Mouse (Mus musculus) CD4-positive helper T cell, adult 2 months (primary cell): ENCODE measurements around the gene Chchd6.

Experiments
- DNase-seq: peaks from one replicate; pipeline ENCODE4 v3.0.0-alpha.2; 2012; ENCODE audit warnings: low read depth, missing footprints, low spot score

Gene Chchd6

DNA sequence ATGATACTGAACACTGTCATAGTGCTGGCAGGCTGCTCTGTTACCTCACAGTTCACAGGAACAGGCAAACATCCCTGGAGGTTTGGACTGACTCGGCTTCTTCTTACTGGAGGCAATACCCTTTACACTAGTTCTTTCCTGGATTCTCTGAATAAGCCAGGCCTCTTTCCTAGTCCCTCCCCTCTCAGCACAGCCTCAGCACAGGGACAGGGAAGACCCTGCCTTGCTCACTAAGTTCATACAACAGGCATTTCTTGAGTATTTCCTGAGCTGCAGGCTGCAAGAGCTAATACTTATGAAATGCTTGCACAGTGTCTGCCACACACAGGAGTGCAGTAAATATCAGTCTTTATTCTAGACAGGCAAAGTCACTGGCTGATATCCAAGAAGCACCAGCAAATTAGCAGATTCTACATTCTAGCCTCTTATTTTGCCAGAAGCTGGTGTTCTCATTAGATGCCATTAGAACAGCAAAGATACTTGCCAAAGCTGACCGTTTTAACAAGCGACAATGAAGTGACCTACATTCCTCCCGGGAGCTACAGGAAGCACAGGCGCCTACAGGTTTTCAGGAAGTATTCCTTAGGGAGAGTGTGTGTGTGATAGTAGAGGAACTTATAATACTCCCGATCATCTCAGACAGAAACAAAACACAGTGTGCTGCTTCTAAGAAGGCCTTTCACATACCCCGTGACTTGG lies 142.3 kb downstream of the Chchd6 start:
- DNase-seq = no peak

DNA sequence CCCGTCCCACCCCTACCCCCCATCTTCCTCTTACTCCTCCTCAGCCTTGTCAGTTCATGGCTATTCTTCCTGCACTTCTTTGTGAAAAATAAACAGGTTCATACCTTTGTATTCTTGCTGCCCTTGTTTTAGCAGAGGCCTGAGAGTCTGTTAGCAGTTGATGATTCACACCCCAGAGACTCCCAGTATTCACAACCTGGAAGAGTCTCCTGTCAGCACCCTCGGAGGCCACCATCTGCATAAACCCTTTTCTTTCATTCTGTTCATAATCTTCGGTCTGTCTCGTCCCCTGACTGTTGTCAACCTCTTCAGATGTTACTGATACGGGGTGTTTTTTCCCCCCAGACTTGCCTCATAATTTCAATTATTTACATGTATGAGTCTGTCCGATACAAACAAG lies 143.1 kb downstream of the Chchd6 start:
- no peak for DNase-seq

DNA sequence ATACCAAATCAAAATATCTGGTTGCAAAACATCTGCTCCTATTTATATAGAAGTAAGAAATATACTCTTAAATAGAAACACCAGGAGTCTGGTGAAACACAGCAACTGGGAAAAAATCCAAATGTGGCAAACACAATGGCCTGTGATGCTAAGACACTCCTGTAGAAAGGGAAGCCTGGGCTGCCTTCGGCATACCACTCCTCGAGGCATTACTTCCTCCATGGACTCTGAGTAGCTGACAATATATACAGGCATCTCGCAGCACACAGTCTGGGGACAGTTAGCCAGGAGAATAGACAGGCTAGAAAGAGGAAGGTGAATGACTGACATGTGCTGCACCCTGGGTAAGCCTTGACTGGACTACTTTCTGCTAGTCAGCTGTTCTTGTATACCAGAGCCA lies 146.7 kb downstream of the Chchd6 start:
- no peak for DNase-seq

DNA sequence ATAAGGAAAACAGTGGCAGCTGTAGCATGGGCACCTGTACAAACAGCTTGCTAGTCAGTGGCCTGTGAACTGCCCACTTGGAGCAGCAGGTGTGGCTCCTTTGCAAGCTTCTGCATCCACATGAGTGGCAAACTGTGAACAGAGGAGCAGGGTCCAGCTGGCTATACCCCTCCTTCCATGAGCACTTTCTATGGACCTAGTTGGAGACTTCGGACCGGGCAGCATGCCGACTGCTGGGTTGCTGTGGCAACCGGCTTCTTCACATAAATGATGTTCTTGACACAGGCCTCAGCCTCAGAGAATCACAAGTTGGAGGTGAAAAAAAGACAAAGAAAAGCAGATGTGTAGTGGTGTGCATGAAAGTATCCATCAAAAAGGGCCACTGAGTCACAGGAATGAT lies 154.8 kb downstream of the Chchd6 start:
- no peak for DNase-seq

DNA sequence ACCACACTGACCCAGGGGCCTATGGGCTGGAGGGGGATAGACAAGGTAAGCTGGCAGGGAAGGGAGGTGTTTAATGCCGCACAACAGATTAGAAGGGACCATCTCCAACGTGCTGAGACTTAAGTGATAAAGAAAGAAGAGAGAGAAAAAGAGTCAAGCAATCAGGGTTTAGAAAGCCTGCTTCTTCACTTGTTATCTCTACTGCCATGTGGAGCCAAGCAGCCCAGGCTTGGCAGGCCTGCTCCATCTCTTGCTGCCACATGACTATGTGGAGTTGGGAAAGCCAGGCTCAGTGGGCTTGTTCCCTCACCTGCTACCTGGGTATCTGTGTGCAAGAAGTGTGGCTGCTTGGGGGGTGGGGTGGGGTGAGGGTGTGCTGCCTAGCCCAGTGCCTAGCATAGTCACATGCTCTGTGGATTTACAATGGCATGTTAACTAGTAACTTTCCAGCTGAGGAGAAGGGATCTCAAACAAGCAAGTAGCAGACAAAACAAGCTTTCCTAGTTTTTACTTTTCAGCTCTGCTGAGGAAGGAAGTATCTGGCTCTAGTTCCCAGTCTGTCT lies 163.5 kb downstream of the Chchd6 start:
- no peak for DNase-seq

DNA sequence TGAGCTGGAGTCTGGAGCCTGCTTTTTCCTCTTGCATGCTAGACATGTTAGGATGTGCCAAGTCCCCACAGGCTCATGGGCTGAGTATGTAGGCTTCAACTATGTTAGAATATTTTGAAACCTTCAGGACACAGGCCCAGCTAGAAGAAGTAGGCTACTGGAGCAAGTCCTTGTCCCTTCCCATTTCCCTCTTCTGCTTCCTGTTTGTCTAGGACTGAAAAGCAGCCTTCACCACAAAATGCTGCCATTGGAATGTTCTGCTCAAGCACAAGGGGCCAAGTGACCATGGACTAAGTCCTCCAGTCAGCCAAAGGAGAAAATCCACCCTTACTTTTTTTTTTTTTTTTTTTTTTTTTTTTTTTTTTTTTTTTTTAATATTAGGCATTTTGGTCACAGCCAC lies 164.7 kb downstream of the Chchd6 start:
- DNase-seq = no peak

DNA sequence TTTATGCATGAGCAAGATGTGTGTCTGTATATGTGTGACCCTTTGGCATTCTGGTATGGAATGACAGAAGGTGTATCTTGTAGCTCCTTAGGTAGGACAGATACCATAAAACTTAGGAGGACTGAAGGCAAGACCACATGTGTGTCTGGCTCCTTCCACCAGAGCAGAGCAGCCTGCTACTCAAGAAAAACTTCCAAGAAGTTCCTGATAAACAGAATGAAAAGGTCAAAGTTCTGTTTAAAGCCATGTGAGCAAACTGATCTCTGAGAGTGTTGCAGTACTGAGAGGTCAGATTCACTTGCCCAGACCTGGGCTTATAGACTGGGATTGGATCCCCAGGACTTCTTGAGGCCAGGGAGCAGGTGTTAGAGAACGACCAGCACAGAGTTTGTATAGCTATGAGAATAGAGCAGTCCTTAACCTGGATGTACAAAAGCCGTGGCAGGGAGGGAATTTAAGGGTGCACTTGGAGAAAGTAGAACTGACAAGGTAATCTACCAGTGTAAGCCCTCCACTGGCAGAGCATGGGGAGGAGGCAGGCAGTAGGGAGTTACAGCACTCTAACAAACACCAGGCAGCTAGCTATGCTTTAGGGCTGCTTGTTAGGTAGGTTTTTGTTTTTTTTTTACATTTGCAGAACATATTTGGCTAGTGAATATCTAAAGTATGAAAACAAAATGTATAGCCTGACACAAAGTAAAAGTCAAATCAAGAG lies 166.6 kb downstream of the Chchd6 start:
- DNase-seq = no peak

DNA sequence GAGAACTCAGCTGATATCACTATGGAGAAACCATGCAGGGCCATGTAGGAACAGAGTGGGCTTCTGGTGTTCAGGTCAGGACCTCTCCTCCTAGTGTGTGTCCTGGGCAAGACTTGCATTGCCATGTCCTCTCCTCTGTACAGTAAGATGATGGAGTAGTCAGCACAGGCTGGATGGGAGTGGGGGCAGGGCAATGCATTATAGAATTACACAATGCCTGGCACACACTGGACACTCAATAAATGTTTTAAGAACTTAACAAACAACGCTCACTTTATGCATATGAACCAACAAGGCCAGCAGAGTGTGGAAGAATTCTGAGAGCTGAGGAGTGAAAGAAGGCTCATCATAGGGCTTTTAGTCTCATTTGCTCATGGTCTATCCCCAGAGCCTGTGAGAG lies 171.0 kb downstream of the Chchd6 start:
- no peak for DNase-seq

DNA sequence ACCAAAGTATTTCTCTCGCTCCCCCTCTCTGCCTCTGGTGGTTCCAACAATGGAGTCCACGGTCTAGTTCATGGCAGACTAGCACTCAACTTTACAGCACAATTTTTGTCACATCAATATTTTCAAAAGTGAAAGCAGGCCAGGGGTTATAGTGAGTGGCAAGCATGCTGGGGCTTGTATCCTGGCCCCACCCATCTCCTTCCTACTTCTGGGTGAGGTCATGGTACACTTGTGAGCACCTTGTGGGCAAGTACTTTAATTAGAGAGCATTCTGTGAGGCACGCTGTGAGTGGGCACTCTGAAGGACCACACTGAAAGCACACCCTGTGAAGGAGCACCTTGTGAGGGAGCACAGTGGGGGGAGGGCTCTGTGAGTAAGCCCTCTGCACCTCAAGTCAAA lies 172.8 kb downstream of the Chchd6 start:
- peak; percentile 25 for DNase-seq

DNA sequence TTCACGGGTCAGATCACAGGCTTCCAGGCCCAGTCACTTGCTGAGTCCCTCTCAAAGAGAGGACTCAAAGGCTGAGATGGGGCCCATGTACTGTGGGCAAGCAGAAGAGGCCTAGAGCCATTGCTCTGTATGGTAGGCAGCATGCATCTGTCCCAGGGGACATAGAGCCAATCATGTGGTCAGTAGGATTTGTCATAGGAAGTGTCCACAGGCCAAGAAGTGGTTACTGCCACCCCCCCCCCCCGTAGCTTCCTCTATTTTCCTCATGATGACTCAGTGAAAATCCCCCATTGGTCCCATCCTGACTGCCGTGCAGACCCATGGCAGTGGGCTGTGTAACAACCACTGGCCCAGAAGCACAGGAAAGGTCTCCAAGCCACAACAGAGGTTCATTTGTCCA lies 173.5 kb downstream of the Chchd6 start:
- DNase-seq = no peak

DNA sequence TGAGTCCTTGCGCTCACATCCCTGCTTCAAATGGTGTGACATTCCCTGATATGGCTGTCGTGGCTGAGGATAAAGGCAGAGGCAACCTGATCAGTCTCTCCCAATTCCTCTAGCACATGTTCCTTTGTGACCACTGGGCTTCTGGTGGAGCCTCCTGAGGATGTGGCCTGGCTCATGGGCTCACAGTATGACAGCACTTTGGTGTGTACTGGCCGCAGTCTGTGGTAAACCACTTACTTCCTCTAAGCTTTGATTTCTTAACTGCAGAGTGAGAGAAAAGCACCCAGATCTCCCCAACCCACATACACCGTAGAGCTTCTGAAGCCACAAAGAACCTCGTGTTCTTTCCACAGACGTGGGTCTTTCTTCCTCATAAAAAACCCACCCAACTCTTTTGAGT lies 173.9 kb downstream of the Chchd6 start:
- peak; percentile 68 for DNase-seq

DNA sequence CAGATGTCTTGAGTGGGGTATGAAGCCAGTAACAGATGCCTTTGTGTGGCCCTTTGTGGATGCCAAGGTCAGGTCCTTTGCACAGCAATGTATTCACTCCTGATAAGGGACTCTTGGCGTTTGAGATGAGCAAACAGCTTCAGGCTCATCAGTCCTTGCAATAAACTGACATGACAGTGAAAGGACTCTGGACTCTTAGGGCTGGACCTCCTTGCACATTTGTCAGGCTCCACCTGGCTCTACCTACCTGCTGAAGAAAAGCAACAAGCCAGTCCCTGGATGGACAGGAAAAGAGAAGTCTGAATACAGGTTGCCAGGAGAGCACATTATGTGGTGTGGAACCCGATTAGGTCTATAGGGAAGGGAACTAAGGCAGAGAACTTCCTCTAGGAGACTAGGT lies 174.7 kb downstream of the Chchd6 start:
- DNase-seq = no peak

DNA sequence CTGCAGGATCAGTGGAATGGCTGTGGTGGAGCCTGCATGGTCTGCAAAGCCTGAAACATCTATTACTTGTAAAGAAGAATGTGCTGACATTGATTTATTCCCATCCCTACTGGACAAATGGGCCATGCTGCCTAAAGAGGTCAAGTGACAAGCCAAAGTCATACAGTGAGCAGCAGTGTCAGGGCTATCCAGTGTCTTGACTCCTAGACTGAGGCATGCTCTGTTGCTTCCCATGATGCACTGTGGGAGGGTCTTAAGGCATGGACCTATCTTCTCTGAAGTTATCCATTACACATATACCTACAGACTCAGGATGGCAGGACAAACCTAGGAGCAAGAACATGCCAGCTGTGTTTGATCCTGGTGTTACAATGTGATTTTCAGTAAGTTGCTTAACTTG lies 175.3 kb downstream of the Chchd6 start:
- DNase-seq = no peak

DNA sequence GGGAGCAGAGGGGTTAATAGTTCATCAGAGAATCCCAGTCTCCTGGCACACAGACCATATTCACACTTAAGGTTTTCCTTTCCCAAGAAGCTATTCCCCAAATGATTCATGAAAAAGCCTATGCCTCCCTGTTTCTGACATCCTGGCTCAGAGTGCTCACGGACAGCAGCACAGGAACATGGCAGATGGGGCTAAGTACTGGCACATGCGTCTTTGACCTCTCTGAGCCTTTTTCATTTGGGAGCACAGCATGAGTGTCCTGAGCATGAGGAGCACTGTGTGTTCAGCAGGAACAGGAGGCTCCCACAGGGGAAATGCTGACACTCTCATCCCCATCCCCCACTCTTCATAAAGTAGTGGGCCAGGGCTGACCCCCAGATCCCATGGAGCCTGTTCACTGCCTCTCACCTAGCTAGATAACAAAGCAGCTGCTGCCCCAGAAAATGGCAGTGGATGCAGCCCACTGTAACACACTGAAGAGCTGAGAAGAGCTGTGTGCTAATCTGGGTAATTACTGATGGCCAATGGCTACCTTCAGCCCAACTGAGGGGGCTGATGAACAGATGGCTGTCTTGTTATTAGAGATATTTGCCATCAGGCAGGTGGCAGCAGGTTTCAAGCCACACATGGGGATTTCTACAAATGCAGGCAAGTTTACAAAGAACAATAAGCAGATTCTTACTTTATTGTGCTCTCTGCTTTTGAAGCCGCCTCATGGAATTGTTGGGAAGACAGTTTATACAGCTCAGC lies 176.2 kb downstream of the Chchd6 start:
- DNase-seq = no peak

DNA sequence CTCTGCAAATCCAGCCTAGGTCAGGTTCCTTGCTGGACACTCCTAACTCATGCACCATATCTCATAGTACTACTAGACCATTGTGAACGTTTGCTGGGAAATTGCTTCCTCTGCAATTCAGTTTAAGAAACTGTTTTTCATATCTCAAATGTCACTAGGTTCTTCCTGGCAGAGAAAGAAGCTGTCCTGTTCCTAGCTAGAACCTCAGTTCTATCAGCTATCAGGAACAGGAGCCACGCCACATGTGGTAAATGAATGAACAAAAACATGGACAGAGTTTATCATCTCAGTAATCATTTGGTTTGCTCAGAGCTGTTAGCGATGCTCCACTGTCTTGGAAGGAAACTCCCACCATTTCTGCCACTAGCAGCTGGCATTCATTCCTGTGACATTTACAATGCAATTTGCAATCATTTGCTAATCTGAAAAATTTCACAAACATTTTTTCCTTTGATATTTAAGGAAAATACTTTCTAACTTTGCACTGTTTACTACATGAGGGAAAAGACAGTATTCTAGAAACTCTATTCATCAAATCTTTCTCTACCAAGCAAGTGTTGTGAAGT lies 179.3 kb downstream of the Chchd6 start:
- no peak for DNase-seq

DNA sequence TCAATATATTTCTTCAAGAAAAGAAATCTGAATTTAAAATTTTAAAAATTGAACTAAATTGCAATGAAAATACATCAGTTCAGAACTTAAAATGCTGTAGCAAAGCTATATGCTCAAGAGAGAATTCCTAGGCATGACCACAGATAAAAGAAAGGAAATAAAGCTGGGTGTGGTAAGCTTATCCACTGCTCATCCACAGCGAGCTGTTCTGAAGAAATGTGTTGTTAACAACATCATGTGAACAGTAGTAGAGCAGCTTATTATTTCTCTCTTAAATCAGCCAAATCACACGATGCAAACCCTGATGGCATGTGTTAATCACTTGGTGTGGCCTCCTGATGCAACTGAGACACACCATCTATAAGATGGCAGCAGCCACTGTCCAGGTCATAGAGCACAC lies 180.4 kb downstream of the Chchd6 start:
- no peak for DNase-seq

DNA sequence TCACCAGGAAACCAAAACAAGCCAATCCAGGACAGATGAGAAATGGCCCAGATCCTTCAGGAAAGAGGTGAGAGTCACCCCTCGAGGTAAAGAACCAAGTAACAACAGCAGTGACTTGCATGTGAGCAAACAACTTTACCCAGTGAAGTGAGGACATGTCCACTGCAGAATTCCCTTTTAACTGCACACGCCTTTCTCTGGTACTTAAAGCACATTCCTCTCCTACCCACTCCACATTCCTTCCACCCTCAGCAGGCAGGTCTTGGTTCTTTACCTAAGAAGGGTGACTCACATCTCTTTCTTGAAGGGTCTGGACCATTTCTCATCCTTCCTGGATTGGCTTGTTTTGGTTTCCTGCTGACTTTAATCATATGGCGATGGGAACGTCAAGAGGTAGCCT lies 181.3 kb downstream of the Chchd6 start:
- no peak for DNase-seq

DNA sequence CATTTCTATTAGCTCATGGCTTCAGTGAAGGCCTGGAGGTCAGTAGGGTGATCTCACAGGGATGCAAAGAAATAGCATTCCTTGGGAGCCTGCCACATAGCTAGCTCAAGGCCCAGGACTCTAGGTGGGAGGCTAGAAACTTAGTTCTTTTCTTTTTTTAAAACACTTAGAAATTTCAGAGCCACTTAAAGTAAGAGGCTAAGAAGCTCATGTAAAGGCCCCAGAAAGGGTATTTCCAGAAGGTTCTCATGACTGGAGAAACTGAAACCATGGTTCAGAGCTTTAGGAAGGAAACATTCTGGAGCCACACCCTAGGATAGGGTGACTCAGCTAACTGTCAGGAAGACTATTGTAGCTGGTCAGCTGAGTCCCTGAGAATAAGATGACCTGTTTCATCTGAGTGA lies 182.0 kb downstream of the Chchd6 start:
- no peak for DNase-seq

DNA sequence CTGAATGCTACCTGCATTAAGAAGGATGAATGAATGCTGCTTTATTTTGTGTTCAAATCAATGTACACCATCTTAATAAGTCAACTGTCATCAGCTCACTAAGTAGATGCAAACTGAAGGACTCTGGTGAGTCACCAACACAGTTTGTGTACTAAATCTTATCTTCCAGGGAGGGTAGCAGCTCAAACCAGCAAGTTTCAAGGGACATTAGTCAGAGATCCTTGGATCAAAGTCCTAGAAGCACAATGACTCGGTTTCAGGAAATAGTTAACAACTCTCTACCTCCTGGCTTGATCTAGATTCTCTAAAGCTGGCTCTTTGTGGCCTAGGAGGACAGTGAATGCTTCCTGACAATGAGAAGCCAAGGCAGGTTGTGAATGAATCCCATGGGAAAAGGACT lies 182.9 kb downstream of the Chchd6 start:
- DNase-seq = no peak

DNA sequence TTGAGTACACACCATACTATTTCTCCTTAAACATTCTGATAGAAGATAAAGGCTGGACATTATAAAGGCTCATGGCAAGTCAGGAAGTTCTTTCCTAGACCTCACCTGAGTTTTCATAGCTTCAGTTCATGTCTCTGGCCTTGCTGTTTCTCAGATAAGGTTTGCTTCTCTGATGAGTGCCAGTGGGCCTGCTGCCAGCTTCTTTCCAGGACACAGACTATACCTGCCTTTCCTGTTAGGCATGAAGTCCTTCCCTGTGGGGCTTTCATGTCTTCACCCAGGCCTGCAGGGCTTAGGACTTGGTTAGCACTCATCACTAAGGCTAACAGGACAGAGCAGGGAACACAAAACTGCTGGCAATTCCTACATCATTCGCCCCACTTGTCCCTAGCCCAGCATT lies 186.4 kb downstream of the Chchd6 start:
- no peak for DNase-seq

DNA sequence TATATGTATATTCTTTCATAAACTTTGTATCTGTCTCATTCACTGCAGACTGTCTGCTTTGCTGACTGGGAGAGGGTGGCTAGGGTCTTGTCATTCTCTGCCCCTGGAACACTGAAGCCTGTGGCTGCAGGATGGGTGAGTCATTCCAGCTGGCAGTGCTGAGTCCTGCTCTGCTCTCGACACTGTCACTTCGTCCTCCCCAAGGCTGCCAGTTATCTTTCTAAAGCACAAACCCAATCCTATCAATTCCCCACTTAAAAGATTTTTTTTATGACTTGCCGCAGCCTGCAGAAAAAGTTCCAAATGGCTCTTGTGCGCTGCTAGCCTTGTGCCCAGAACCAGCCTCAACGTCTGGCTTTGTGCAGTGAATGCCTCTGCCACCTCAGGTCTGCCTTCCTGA lies 187.2 kb downstream of the Chchd6 start:
- no peak for DNase-seq

DNA sequence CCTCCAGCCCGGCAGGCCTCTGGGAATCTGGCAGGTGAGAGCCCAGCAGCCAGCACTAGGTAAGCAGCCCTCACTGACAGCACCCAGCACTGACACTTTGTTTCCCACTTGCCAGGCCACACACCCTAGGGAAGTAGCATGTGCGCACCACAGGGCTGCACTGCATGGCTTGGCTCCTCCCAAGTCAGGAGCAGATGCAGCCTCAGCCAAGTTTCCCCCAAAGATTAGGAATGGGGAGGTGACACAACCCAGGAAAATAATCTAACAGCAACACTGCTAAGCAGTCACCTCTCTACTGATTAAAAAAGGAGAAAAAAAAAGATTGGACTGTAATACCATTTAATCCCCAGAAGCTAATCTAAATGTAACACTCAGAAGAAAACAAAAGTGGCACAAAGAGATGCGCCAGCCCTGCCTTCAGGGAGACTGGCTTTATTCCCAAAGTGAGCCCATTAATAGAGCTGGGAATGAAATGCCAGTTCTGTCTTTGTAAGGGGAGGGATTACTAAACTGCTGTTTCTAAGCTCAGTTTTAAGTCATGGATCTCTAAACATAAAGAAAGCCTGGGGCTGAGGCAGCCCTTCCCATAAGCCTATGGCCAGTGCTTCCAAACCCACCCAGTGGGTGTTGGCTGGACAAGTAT lies 188.1 kb downstream of the Chchd6 start:
- DNase-seq = no peak
